Mouse (Mus musculus) thymus, postnatal 14 days (tissue): ENCODE measurements at regions not wholly inside any gene's neighbourhood (a gene's known extent, or its start where the extent isn't known, plus 50 kb on each side); places are given as distances from the start of the nearest gene placed in this dataset.

Source experiments
- DNase-seq: peaks from one replicate; pipeline ENCODE4 v3.0.0; 2021

GRCm38 (mm10) chr13:99572381-99572780, 56.0 kb upstream of the Map1b start:
- DNase-seq = no peak
